Mouse (Mus musculus) C2C12 (cell line): ENCODE results near the gene Ttc8. TPM values are rescaled to one million over a fixed set of nuclear protein-coding genes. Genes with fewer than 3 reads are reported as not detected.

Source experiments
- H3K27me3 ChIP-seq: one replicate; pipeline ENCODE4 v1.6.1; 2011; ENCODE audit not compliant: control insufficient read depth, insufficient read depth, insufficient read length
- H3K36me3 ChIP-seq: one replicate; pipeline ENCODE4 v1.6.1; 2011; ENCODE audit not compliant: control insufficient read depth, insufficient read depth
- H3K4me3 ChIP-seq: one replicate; pipeline ENCODE4 v1.5.1; 2011; ENCODE audit warnings: mild to moderate bottlenecking, control low read depth; ENCODE audit not compliant: poor library complexity, insufficient read depth, severe bottlenecking
- H3K79me2 ChIP-seq: one replicate; pipeline ENCODE4 v1.6.1; 2011; ENCODE audit not compliant: control insufficient read depth, insufficient read depth
- H3K79me3 ChIP-seq: one replicate; pipeline ENCODE4 v1.6.1; 2011; ENCODE audit warnings: low read depth, control low read depth
- H3ac ChIP-seq: one replicate; pipeline ENCODE3; 2011; ENCODE audit warnings: low read depth; ENCODE audit not compliant: control insufficient read depth, insufficient read length
- CEBPB ChIP-seq: IDR thresholded peaks from one replicate; pipeline ENCODE4 v1.6.1; 2011; ENCODE audit warnings: low read depth, mild to moderate bottlenecking, control low read depth, moderate library complexity
- CTCF ChIP-seq: IDR thresholded peaks from one replicate; pipeline ENCODE4 v1.5.1; 2011; ENCODE audit not compliant: control insufficient read depth, insufficient read depth, insufficient read length
- FOSL1 ChIP-seq: IDR thresholded peaks from one replicate; pipeline ENCODE4 v1.8.0; 2011; ENCODE audit warnings: mild to moderate bottlenecking, low read length; ENCODE audit not compliant: poor library complexity, insufficient read depth, severe bottlenecking
- MAX ChIP-seq: IDR thresholded peaks from one replicate; pipeline ENCODE4 v1.6.1; 2011; ENCODE audit warnings: mild to moderate bottlenecking, control low read depth
- MYOD1 ChIP-seq: IDR thresholded peaks from one replicate; pipeline ENCODE4 v1.6.1; 2011; ENCODE audit warnings: low read depth; ENCODE audit not compliant: control insufficient read depth, insufficient read length
- MYOG ChIP-seq: IDR thresholded peaks from one replicate; pipeline ENCODE4 v1.6.1; 2011; ENCODE audit not compliant: control insufficient read depth, insufficient read length; ENCODE audit errors: extremely low read depth
- USF1 ChIP-seq: IDR thresholded peaks from one replicate; pipeline ENCODE4 v1.6.1; 2011; ENCODE audit warnings: low read depth, mild to moderate bottlenecking, control low read depth, moderate library complexity
- polyA plus RNA-seq: library from polyadenylated mRNA; unstranded; fragments of >200 nt; fragmentation: generic; extraction: Trizol; gene quantifications from one replicate; pipeline ENCODE4 v1.2.1, GENCODE M21; 2012; ENCODE audit warnings: missing spikeins

The Ttc8 gene
- polyA plus RNA-seq, 1 experiment: 10.0 TPM

DNA sequence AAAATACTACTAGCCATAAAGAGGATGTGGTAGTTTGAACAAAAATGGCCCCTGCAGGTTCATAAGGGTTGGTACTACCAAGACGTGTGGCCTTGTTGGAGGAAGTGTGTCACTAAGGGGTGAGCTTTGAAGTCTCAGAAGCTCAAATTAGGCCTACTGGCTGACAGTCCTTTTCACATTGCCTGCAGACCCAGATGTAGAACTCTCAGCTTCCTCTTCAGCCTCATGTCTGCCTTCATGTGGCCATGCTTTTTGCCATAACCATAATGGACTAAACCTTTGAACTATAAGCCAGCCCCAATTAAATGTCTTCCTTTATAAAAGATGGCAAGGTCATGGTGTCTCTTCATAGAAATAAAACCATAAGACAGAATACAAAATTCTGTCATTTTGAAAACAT, 23.6 kb upstream of the Ttc8 start:
- no peak for TF ChIP-seq CTCF
- H3K79me2 ChIP-seq: no peaks in the 10 kb centered on the region
- H3K4me3 ChIP-seq: no peak overlapping the region
- no peaks in the 10 kb centered on the region for H3K27me3 ChIP-seq
- H3K36me3 ChIP-seq: no peaks in the 10 kb centered on the region
- H3ac ChIP-seq: no peak overlapping the region
- H3K79me3 ChIP-seq: no peaks in the 10 kb centered on the region

DNA sequence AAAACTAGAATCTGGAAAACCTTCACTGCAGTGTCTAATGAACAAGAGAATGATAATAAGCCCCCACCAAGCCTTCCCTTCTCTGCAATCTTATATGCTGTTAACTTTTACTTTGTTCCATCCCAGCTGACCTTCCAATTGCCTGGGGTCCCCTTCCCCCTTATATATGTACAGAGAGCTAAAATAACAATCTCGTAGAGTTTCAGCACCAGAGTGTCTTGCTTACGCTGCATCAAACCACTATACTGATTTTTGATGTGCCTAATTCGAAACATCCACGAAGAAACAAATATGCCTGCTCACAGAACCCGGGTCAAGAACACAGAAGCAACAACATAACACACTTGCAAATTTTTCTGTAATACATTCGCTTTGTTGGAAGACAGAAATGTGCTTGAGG, 20.7 kb upstream of the Ttc8 start:
- H3K4me3 ChIP-seq: no peak overlapping the region
- TF ChIP-seq MYOG: no peak
- TF ChIP-seq MAX: no peak
- no peak for TF ChIP-seq CEBPB
- no peak for TF ChIP-seq CTCF
- TF ChIP-seq FOSL1: no peak
- TF ChIP-seq MYOD1: no peak
- TF ChIP-seq USF1: no peak
- H3K27me3 ChIP-seq: no peaks in the 10 kb centered on the region
- no peaks in the 10 kb centered on the region for H3K79me3 ChIP-seq
- no peaks in the 10 kb centered on the region for H3K36me3 ChIP-seq
- H3ac ChIP-seq: no peak overlapping the region
- H3K79me2 ChIP-seq: no peaks in the 10 kb centered on the region

- no peaks in the 10 kb centered on the region for H3K27me3 ChIP-seq
- peak overlapping the region; percentile 78 for H3ac ChIP-seq
- TF ChIP-seq FOSL1: no peak
- TF ChIP-seq USF1: no peak
- TF ChIP-seq MYOD1: no peak
- no peak for TF ChIP-seq CEBPB
- TF ChIP-seq CTCF: no peak
- no peak for TF ChIP-seq MAX
- TF ChIP-seq MYOG: no peak
- H3K4me3 ChIP-seq: peak overlapping the region; percentile 34
- H3K36me3 ChIP-seq: no peaks in the 10 kb centered on the region
- H3K79me2 ChIP-seq: no peaks in the 10 kb centered on the region
- H3K79me3 ChIP-seq: no peaks in the 10 kb centered on the region
These were observed 20.0 kb upstream of the Ttc8 start for GRCm38 (mm10) chr12:98900341-98900880.

DNA sequence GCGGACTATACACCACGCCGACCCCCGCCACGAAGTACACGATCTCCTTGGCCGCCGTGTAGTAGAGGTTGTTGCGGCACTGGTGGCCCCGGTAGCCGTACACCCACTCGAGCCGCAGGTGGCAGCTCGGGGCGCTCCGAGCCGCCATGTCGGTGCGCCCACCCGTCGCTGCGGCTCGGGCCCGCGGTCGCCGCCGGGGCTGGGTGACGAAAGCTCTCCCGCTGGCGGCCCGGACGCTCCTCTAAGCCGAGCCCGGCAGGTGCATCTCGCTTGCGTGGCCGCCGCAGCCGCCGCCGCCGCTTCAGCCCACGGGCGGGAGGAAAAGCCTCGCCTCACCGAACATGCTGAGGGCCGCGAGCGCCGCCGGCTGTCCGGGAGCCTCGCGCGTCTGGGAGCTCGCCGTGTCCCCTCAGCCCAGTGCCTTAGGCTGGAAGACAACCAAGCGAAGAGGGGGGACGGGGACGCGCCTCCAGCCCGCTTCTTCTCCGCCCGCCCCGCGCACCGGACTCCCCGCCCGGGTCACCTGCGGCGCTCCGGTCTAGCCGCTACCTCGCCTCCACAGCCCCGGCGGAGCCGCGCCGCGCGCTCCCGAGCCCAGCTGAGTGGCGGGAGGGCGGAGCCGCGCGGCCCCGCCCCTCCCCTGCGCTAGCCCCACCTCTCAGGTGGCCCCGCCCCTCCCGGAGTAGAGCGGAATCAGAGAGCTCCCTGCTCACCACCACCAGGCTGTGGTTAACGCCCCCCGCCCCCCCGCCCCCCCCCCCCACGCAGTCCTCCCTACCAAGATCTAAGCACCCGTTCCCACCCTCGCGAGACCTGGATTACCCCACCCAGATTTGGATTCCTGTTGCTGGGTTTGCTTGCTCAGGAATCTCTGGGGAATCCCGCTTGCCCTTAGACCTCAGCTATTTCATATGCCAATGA, 19.2 kb upstream of the Ttc8 start, which contains the start of gene Eml5:
TSS of gene Eml5 (minus strand) at position 604 of the 921 bp plus-strand sequence.
- H3K36me3 ChIP-seq: no peaks in the 10 kb centered on the region
- no peaks in the 10 kb centered on the region for H3K79me2 ChIP-seq
- no peak for TF ChIP-seq USF1
- no peak for TF ChIP-seq MYOG
- H3K27me3 ChIP-seq: no peaks in the 10 kb centered on the region
- peak within 1 kb of the TSS; percentile 78 for H3ac ChIP-seq
- H3K79me3 ChIP-seq: no peaks in the 10 kb centered on the region
- peak within 1 kb of the TSS; percentile 34 for H3K4me3 ChIP-seq

- Histone ChIP-seq H3K79me3 (no peaks in the 10 kb centered on the region), H3K4me3 (no peak overlapping the region), H3ac (no peak overlapping the region), H3K36me3 (no peaks in the 10 kb centered on the region), H3K79me2 (no peaks in the 10 kb centered on the region), H3K27me3 (no peaks in the 10 kb centered on the region)
- TF ChIP-seq FOSL1: no peak
- no peak for TF ChIP-seq CTCF
- no peak for TF ChIP-seq MAX
- TF ChIP-seq MYOD1: no peak
- no peak for TF ChIP-seq CEBPB
- TF ChIP-seq USF1: no peak
These were observed 14.9 kb upstream of the Ttc8 start for GRCm38 (mm10) chr12:98905466-98905865.

DNA sequence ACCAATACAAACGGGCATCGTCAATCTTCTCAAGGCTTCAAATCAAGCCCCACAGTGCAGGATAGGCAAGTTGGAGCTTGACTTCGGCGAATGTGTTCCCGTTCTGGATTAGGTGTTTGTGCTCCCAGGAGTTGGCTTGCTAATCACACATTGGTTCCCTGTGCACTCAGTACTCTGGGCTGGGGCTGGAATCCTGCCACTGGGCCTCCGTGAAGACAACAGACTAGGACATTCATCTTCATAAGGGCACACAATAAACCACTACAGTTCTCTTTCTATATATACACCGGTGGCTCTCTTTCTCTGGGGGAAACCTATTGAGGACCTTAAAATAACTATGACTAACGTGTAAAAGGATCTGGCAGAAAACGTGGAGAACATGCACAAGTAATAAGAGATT, 10.3 kb upstream of the Ttc8 start:
- TF ChIP-seq USF1 (no peak), CEBPB (no peak), MYOG (no peak), MAX (no peak)
- H3K79me2 ChIP-seq: no peaks in the 10 kb centered on the region
- no peak overlapping the region for H3ac ChIP-seq
- no peak overlapping the region for H3K4me3 ChIP-seq
- no peaks in the 10 kb centered on the region for H3K79me3 ChIP-seq
- H3K36me3 ChIP-seq: no peaks in the 10 kb centered on the region
- H3K27me3 ChIP-seq: no peaks in the 10 kb centered on the region
